Mouse (Mus musculus) adrenal gland (tissue): Measurements from ENCODE around the gene Maml1.

Source experiments
- intact Hi-C: fragments of 180-260 bp; cut with DNase I; formaldehyde crosslinking; loops from one replicate; pipeline ENCODE4 v1.15.1; 2025

The Maml1 gene

DNA sequence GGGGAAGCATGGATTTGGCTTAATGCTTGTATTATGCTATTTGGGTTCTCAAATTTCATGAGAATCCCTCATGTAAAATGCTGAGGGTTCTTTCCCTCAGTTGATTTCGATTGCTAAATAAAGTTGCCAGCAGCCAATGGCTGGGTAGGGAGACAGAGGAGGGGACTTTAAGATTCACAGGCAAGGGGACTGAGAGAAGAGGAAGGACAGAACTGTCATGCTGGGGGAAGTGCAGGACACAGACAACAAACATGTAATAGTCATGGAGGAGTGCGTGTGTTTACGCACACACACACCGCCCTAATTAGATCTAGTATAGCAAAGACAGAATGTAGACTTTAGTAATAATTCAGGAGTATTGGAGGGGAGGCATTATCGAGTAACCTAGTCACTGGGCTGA, 6.8 kb downstream of the Maml1 start:
- intact Hi-C loops: no loop called here

- intact Hi-C loops: no loop called here
Measured at GRCm38 (mm10) chr11:50280053-50280452, 12.1 kb downstream of the Maml1 start.

- intact Hi-C loops: no loop called here
Measured at GRCm38 (mm10) chr11:50279005-50279404, 13.1 kb downstream of the Maml1 start.

DNA sequence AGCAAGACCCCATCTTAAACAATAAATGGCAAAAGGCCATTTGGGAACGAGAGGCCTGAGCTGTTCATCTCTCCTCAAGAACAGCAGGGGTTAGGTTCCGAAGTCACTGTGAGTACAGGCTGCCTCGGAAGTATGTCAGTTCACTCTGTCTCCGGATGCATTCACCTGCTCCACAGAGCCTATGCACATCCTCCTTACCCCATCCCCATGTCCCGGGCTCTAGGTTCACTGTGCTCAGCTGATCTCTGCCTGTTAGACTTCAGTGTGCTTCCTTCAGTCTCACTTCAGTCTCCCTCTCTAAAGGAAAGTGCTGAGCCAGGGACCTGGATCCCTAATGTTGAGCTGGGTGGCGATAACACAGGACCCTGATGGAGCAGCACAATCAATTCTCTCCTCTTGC, 14.4 kb downstream of the Maml1 start:
- intact Hi-C loops: no loop called here

DNA sequence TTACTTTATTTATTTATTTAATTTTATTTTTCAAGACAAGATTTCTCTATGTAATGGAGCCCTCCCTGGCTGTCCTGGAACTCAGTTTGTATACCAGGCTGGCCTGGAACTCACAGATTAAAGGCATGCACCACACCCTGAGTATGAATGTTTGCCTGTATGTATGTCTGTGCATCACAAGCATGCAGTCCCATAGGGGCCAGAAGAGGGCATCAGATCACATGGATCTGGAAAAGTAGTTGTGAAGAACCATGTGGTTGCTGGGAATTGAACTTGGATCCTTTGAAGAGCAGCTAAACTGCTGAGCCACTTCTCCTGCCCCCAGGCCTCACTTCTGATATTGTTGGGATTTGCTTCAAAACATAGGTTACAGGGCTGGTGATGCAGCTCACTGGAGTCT, 15.1 kb downstream of the Maml1 start:
- intact Hi-C loops: no loop called here

GRCm38 (mm10) chr11:50275568-50276151, 16.5 kb downstream of the Maml1 start:
- intact Hi-C loops: no loop called here

GRCm38 (mm10) chr11:50275077-50275476, 17.0 kb downstream of the Maml1 start:
- intact Hi-C loops: no loop called here

- intact Hi-C loops: no loop called here
Measured at GRCm38 (mm10) chr11:50272819-50273218, 19.3 kb downstream of the Maml1 start.

GRCm38 (mm10) chr11:50269885-50270284, 22.2 kb downstream of the Maml1 start:
- intact Hi-C loops: loop anchor here (5.0 kb wide), 1 partner anchor 92 kb away; no protein-coding TSS in a partner anchor

- intact Hi-C loops: loop anchor here (5.0 kb wide), 1 partner anchor 93 kb away; no protein-coding TSS in a partner anchor
Measured at GRCm38 (mm10) chr11:50269163-50269562, 22.9 kb downstream of the Maml1 start.

DNA sequence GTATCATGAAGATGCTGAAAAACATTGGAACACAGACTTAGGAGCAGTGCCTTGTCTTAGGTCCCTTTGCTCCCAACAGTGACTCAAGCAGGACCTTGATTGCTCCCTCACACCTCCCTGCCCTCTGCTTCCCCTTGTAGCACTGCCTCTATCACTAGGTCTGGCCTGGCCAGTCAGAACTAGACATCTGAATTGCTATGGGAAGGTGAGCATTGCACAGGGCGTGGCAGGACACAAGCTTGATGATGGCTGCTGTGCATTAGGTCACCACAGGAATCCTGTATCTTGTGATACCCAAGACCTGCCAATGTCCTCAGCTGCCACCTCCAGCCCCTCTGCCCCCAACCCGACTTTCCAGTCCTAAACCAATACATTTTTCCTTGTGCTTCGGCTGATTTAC, 25.1 kb downstream of the Maml1 start:
- intact Hi-C loops: loop anchor here (5.0 kb wide), 1 partner anchor 95 kb away; no protein-coding TSS in a partner anchor

DNA sequence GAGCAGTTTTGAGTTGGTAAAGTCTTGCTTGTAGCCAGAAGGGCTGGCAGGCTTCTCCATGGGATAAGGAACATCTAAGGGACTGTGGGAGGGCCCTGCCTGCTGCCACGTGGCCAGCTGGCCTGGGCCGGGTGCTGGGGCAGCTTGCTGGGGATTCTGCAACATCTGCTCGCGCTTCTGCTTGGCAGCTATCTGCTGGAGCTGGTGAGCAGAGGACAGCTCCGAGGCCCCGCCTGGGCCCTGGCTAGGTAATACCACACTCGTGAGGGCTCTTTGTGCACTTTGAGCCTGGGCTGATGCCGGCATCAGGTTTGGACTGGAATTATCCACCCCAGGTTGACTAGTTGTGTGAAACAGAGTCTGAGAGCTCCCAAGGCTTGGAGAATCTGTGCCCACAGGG, 26.2 kb downstream of the Maml1 start:
- intact Hi-C loops: loop anchor here (5.0 kb wide), 1 partner anchor 96 kb away; no protein-coding TSS in a partner anchor

DNA sequence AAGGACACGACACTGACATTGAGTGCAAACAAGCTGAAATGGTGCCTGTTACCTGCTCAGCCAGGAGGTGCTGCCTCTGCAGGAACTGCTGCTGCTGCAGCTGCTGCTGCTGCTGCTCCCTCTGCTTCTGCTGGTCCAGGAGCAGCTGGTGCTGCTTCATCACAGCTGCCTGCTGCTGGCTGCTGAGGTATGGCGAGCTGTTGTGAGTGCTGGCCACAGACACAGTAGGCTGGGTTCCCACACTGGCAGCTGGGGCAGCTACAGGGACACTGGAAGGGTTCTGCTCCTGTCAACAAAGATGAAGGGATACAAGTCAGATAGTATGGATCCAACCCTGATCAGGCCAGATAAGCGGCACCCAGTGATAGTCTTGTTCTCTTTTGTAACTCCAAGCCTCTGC, 28.9 kb downstream of the Maml1 start:
- intact Hi-C loops: no loop called here

DNA sequence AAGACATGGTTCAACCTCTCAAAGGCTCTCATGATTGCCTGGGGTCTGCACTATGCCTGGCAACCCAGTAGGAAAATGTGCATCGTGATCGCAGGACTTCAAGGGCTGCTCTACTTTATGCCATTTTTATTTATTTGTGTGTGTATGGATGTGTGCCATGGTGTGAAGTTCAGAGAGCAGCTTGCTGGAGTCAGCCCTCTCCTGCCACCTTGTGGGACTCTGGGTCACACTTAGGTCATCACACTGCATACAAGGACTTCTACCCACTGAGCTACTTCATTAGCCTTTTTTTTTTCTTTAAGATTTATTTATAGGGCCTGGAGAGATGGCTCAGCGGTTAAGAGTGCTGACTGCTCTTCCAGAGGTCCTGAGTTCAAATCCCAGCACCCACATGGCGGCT, 30.1 kb downstream of the Maml1 start:
- intact Hi-C loops: no loop called here

GRCm38 (mm10) chr11:50258310-50258709, 33.8 kb downstream of the Maml1 start:
- intact Hi-C loops: no loop called here

- intact Hi-C loops: no loop called here
Measured at GRCm38 (mm10) chr11:50256615-50257014, 35.5 kb downstream of the Maml1 start.

GRCm38 (mm10) chr11:50254010-50254580, 38.0 kb downstream of the Maml1 start:
- intact Hi-C loops: no loop called here

DNA sequence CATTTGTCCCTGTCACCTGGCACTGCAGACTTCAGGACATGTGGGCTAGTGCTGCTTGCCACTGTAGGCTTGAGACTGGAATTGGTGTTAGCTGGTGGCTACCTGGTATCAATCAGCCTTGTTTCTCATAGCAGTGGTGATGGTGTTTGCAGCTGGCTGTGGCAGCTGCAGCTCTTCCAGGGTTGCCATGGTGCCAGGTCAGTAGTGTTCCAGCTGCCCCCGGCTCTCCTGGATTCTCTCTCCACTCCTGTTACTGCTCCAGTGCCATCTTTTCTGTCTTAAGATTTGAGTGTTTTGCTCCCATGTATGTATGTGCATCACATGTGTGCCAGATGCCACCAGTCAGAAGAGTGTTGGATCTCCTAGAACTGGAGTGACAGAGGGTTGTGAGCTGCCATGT, 38.7 kb downstream of the Maml1 start:
- intact Hi-C loops: no loop called here

GRCm38 (mm10) chr11:50252684-50253265, 39.3 kb downstream of the Maml1 start:
- intact Hi-C loops: no loop called here

GRCm38 (mm10) chr11:50252166-50252565, 39.9 kb downstream of the Maml1 start:
- intact Hi-C loops: no loop called here

DNA sequence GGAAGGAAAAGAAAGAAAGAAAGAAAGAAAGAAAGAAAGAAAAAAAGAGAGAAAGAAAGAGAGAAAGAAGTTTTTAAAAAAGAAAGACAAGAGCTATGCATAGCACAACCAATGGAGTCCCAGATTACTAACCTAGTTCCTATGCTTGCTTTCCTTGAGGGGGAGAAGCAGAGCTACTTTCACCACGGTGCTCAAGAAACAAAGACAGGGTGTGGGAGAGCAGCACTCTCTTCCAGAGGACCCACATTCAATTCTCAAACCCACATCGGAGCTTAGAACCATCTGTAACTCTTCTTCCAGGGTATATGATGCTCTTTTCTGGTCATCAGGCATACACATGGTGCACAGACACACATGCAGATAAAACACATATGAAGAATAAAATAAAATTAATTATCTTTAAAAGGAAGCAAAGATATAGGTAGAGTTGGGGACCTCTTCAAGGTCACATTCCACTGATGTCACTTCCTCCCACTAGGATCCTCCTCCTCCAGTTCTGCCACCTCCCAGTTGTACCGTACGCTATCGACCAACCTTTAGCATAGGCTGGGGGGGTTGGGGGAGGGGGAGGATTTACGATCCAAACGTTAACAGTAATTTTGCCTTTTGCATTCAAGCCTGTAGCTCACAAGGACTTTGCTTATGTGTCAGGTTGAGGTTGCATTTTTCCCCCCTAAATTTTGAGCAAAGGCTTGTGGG, 43.5 kb downstream of the Maml1 start:
- intact Hi-C loops: no loop called here

DNA sequence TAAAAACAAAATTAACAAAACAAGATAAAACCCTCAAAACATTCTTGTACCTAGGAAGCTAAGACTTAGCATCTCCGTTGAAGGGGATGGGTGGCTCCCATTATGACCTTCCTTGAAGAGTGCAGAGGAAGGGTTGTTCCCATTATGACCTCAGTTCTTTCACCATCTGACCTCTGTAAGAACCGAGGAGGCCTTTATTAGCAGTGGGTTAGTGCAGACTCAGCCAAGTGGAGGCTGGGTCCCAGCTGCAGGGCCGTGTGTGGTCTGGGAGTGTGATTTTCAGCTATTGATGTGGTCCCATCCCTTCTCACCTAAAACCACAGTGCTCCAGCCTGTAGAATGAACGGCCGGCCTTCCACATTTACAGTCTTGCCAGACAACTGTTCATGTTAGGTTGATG, 46.8 kb downstream of the Maml1 start:
- intact Hi-C loops: no loop called here
